Mouse (Mus musculus) lung, postnatal 14 days (tissue): ENCODE measurements around the gene Oaz2.
"Not testable (repeated sequence)": the region's sequence is repeated elsewhere in the genome, so short reads cannot be mapped to it uniquely, and the experiment has no call there.

Experiments
- DNase-seq: peaks from one replicate; pipeline ENCODE4 v3.0.0; 2021

The Oaz2 gene

DNA sequence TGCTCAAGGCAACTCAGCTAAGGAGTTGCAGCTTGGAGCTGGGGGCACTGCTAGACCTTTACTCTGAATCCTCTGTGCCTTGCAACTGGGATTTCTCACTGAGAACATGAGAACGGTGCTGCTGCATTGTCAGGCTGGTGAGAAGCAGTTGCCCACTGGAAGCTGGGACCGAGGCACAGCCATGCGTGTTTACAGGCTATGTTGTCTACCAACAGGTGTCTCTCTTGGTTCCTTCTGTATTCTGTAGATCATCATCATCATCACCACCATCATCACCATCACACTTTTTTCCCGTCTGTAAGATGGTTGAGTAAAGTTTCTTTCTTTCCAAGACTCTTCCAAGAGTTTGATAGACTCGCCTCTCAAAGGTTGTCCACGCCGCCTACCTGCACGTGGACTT lies at the start of gene Oaz2:
Oaz2 (plus strand) TSS at position 301 of the 400 bp plus-strand sequence.
- no peak for DNase-seq

DNA sequence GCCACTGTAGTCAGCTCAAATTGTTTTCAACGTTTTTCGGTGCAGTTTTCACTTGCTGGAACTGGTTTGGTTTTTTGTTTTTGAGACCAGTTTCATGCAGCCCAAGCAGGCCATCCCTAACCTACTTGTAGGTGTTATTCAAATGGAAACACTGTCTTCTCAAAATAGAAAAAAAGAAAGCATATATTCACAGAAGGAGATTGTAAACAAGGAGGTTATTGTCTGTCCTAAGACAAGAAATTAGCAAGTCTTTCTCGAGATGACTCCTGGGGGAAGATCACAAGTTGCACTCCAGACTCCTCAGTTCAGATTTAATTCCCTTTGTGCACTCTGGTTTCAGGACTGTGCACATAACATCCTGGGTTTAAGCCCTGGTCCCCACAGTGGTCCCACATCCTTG lies 48.5 kb upstream of the Oaz2 start:
- DNase-seq = no peak

DNA sequence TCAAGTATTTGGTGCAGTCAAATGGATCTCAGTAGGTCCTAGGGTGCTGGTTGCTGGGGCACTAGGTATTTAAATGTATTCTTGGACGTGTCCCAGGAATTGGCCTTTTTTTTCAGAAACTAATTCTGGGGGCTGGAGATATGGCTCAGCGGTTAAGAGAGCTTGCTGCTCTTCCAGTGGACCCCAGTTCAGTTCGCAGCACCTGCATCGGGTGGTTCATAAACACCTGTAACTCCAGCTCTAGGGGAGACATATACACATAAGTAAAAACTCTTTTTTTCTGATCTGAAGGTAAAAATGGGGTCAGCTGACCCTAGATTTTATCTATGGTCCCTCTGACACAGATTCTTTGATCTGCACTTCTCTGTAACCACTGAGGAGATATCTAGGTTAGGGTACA lies 46.6 kb upstream of the Oaz2 start:
- DNase-seq = no peak

DNA sequence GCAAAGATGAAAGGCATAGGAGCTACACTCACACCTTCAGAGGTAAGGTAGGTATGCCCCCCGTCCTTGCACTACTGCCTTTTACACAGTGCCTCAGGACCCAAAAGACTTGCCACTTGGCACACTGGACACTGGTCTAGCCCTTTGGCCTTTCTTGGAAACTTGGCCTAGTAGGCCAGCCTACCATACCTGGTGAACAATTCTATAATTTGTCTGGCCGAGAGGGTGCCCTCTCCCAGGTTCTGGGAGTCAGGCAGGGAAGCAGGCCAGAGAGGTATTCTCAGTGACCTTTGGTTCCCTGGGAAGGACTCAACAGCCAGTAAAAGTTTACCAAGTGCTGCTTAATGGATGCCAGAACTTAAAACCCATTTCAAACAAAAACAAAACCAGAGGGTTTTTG lies 46.1 kb upstream of the Oaz2 start:
- no peak for DNase-seq

DNA sequence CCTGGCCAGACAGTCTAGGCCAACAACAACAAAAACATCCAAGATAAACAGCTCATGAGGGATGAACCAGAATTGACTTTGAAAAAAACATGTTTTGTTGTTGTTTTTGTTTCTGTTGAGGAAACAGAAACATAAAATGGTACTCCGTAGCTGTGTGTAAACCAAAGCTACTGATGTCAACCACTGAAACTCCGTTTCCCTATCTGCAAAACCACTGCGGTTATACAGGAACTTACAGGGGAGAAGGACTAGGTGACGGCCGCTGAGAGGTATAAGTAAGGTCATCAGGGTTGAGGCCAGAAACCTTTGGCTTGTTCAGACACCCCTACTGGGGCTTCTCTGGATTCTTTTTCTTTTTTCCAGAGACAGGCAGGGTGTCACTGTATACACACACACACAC lies 45.0 kb upstream of the Oaz2 start:
- DNase-seq = no peak

DNA sequence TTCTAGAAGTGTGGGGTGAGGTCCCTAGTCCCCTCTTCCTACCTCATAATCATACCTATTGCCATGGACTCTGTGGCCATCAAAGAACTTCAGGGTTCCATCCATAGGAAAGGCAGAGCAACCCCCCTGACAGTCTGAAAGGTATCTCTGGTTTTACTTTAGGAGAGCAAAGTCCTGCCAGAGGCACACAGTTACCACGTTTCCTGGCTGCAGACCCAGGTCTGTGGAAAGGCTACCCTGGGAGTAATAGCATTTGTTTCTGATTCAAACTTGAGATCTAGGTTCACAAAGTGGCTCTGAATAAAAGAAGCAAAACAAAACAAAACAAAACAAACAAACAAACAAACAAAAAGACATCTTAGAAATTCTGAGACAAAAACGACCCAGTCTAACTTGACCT lies 43.5 kb upstream of the Oaz2 start:
- DNase-seq = no peak

DNA sequence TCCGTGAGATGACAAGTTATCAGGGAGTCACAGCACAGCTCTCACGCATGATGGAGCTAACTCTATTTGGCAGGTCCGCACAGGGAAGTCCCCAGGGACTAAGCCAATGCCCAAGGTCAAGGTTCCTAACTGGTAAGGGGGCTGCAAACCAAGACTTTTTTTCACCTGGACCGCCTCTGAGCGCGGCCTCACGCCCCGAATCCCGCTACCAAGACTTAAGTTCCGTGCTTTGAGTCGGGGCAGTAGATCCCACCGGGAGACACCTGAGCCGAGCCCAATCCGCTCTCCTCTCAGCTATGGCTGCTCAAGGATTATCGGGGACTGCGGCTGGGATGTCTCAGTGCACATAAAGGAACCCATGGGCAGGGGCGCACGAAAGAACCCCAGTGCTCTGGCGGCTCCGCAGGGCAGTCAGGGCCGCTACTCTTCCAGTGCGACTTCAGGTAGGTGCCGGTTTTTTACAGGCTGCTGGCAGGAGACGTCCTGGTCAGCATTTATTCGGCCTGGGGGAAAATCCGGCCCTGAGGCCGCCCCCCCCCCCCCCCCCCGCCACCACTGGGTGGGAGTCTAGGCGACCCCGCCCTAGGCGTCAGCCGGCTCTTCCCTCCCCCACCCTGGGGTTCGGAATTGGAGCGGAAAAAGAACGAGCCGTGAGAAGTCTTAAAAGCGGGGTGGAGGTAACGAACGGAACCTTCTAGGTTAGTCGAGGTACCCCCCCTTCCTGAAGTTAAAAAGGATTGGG lies 38.6 kb upstream of the Oaz2 start, which contains the start of gene Rbpms2:
Rbpms2 (plus strand) TSS at position 624 of the 742 bp plus-strand sequence.
- peak; percentile 30 for DNase-seq

DNA sequence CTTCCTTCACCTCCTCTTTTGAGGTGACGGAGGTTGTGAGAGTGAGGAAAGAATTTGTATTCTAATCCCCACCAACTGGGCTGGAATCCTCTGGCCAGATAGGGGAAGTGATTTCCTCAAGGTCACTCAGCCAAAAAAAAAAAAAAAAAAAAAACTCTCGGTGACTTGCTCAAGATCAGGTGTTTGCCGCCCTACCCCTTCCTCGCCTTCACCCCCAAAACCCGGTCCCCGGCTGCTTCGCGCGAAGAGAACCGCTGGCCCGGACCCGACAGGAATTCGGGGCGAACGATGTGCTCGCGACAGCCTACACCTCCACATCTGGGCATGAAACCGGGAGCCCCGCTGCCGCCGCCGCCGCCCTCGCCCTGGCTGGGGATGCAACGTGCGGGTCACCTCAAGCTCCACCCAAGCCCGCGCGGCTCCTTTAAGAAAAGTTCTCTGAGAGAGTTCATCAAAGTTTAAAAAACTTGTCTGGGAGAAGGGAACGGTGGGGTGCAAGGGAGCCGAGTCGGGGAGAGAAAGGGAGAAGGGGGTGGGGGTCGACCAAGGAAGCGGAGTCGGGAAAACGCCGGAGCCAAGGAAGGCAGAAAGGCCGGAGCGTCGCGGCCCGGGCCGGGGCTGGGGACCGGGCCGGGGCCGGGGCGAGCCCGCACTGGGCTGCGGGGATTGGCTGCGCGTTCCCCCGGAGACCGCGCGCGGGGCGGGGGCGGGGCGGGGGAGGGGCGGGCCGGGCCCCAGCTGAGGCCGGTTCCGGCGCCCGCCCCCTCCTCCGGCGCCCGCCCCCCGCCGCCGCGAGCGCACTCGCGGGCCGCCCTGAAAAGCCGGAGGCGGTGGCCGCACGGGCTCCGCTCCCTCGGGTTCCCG lies 37.8 kb upstream of the Oaz2 start:
- peak; percentile 58 for DNase-seq

DNA sequence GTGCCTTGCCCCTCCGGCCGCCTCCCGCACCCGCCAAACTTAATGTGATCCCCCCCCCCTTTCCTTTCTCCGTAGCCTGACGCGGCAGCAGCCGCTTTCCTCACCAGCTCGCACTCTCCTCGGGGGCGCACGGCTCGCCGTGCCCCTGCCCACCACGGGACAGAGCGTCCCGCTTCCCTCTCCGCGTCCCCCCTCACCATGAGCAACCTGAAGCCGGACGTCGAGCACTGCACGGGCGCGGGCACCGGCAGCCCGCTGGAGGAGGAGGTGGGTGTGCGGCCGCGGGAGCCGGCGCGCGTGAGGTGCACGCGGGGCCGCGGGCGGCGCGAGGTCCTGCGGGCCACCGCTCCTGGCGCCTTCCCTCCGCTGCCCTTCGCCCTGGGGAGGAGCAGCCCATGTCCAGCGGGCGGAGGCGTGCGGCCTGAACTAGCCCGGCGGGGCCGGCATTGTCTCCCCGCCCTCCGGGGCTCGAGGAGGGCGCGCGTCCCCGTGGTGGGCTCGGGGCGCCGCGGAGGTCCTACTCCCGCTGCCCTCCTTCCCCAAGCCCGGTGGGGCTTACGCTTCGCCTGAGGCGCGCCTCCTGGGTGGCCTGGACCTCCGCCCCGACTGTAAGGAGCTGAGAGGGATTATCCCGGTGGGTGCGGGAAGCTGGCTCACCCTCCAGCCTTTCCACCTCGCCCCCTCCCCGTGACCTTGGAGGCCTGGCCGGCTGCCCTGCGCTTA lies 37.0 kb upstream of the Oaz2 start:
- DNase-seq = peak; percentile 19

DNA sequence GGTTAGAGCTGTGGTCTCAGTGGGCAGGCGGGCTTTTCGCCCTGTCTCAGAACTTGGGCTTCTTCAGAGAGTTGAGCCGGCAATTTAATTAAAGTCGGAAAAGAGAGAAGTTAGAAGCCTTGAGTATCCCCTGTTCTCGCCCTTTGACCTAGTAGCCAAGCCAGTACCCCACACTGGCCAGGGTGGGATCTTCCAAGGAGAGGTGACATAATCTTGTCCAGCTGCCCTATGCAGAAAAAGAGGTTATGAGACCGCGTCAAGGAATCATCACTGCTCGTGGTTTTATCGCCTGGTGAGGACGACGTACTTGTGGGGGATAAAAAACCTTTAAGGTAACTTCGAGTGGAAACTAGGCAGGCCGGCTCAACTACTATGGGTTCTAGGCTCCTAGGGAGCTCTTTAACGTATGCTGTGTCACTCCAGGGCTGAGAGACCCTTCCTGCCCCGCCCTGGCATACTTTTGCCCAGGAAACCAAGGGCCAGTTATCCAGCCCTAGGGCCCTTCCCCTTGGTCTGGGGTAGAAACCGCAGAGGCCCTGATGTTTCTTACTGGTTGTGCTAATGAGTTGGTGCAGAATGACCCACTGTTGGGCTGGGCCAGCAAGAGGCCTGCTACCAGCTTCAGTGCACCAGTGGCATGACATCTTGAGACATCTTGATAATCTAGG lies 36.3 kb upstream of the Oaz2 start:
- no peak for DNase-seq

DNA sequence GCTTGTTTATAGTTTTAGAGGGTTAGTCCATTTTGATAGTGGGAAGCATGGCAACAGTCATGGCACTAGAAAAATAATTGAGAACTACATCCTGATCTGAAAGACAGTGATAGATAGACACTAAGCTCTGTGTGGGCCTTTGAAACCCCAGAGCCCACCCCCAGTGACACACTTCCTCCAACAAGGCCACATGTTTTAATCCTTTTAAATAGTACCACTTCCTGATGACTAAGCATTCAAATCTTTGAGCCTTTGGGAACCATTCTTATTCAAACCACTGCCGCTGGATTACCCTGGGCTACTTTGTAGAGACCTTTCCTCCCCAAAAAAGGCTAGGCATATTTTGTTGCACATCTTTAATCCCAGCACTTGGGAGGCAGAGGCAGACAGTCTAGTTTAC lies 32.0 kb upstream of the Oaz2 start:
- no peak for DNase-seq

DNA sequence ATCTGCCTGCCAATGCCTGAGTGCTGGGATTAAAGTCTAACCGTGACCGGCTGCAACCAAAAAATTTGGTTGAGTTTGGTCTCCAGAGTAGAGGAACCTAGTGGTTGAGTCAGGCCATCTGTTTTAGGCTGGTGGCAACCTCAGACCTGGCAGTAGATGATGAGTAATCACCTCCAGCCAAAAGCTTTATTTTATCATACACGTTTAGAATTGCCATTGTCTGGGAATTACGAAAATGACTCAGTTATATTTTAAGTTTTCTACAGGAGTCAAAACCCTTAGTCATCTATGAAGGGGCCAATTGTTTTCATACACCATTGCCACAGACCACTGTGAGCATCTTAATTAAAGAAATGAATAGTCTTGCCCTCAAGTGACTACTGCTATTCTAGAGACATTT lies 30.9 kb upstream of the Oaz2 start:
- no peak for DNase-seq

DNA sequence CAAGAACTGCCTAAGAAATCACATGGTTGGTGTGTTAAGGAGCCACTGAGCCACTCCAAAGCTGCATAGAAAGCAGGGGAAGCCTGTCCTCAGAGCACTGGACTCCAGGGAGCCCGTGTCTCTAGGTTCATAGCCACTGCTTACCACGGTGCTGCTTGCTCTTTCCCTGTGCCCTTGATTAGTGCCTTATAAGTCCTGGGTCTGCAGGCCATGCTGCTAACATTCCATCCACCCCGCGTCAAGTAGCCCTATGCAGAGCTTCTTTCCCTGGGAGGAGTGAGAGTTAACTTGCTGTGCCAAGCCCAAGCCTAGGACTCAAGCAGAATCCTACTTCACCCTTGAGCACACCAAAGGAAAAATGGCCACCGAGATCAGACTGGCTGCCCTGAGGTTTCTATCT lies 28.7 kb upstream of the Oaz2 start:
- no peak for DNase-seq

DNA sequence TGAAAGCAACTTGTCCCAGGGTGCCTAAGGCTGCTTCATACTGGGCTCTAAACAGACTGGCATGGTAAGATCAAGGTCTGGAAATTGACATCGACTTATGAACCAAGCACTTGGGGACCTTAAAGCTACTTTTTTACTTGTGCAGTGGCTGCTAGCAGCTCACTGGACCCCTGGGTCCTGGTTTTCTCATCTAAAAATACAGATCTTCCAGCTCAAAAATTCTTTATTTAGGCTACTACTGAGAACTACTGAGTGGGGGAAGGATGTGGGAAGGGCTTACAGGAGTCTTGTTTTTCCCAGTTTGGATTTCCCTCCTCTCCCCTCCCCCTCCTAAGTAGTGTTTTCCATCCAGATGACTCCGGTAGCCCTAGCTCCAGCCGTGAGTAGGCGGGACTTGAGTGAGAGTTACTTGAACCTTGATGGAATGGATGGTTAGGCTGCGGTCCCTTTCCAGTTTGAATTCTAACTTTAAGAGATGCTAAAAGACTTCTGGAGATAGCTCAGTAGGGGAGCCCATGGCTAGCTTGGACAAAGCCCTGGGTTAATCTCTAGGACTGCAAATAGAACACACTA lies 26.9 kb upstream of the Oaz2 start:
- no peak for DNase-seq

DNA sequence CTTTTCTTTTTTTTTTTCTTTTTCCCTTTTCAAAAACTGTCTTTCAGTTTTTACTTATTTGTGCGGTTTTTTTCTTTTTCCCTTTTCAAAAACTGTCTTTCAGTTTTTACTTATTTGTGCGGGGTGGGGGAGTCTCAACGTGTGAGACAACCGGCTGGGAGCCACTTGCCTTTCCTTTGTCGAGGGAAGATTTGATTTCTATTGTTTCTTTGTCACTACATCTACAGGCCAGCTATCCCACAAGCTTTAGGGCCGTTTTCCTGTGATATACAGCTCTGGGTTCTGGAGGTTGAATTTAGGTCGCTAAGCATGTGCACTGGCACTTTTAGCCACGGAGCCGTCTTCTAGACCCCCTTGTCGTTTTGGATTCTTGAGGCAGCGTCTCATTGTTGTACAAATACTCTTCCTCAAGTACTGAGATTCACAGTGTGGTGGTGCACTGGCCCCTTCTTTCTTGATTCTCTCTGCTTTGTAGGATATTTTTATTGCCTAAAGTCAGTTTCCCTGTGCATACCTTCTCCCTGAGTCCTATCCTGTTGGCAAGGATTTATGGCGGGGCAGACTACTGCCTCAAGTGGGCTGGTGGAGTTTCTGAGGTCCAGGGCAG lies 26.3 kb upstream of the Oaz2 start:
- no peak for DNase-seq

DNA sequence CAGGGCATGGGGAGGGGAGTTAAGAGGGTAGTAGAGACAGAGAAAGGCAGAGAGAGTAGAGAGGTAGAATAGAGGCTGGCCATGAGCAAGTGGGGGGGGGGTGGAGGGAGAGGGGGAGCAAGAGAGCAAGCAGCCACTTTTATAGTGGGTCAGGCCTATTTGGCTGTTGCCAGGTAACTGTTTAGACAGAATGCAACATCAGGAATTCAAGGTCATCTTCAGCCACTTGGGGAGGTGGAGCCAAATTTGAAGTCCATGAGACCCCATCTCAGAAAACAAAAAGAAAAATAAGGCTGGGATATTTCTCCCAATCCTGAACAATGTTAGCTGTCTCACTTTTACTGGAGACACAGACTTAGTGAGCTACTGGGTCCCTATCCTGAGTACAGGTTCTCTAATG lies 25.3 kb upstream of the Oaz2 start:
- DNase-seq = no peak

DNA sequence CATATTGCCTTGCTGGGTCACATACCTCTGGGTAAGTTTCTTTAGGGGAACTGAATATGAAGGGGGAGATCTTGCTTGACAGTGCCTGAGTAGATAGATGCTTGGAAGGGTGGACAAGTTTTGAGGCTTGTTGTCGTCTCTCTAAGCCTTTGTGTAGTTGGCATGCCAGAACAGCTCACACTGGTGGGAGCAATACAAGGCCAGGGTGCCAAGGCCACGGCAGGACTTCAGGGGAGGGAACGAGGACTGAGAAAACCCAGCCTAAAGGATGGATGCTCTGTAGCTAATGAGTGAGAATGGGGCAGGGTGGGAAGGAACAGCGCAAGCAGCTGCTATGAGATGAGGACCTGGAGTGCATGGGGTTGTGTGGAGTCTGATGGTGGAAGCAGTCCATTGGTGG lies 22.8 kb upstream of the Oaz2 start:
- no peak for DNase-seq

DNA sequence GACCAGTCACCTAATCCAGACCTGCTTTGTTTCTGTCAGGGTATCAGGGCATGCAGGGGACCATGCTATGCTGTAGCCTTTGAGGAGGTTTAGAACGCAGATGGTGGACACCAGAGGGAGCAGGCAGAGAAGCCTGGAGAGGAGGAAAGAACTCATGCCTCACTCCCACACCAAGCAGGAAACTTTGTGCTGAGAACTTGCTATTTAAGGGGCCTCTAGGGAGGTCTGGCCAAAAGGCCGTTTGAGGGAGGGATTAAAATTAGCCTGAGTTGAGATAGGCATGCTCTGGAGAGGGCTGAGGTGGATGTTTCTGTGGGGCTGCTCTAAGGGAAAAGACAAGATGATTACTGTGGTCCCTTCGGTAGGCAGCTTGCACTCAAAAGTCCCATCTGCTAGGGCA lies 21.8 kb upstream of the Oaz2 start:
- no peak for DNase-seq

DNA sequence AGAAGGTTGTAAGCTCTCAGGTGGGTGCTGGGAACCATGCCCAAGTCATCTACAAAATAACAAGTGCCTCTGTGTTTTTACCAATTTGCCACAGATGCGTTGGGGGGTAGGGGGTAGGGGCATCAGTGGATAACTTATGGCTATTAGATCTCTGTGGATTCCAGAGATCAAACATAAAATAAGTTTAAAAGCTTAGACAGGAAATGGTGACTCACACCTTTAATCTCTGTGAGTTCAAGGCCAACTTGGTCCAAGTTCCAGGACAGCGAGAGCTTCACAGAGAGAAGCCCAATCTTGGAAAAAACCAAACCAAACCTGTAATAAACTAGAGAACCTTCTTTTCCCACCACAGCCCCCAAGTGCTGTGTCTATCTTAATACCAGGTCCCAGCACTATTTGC lies 21.0 kb upstream of the Oaz2 start:
- DNase-seq = no peak

DNA sequence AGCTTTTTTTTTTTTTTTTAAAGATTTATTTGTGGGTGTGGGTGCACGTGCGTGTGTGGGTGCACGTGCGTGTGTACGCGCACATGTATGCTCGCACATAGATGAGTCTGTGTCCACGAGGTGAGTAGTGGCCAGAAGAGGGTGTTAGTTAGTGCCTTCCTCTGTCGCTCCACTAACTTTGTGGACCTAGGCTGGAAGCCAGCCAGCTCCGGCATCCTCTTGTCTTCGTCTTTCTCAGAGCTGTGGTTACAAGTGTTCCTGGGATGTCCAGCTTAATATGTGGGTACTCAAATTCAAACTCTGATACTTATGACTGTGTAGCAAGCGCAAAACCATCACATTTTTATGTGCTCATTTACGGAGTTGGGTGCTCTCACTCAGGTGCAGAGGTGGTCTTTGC lies 19.1 kb upstream of the Oaz2 start:
- no peak for DNase-seq

DNA sequence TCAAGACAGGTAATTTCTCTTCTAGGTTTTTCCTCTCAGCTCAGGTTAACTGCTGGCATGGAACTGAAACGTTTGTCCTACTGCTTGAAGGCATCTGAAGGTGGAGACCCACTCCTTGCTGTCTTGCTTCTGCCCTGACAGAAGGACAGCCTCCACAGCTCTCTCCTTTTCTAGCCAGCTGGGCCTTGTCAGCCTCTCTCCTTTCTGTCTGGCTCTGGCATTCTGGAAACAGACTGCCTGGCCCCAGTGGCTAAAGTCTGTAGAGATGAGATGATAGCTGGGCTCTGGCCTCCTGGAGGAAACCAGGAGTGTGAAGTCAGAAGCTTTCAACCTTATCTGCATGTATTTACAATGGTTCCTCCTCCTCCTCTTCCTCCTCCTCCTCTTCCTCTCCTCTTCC lies 17.8 kb upstream of the Oaz2 start:
- peak; percentile 50 for DNase-seq

DNA sequence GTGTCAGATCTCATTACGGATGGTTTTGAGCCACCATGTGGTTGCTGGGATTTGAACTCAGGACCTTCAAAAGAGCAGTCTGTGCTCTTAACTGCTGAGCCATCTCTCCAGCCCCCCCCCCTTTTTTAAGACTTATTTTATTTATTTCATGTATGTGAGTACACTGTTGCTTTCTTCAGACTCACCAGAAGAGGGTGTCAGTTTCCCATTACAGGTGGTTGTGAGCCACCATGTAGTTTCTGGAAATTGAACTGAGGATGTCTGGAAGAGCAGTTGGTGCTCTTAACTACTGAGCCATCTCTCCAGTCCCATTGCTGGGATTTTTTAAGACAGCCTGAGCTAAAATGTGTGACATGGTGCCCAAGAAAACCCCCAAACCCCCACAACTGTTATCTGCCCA lies 15.8 kb upstream of the Oaz2 start:
- DNase-seq = not testable (repeated sequence)
